Mouse (Mus musculus): ENCODE measurements around the gene Actl10. TPM values are rescaled to one million over a fixed set of nuclear protein-coding genes. Genes with fewer than 3 reads are reported as not detected.

Actl10 gene
- polyA plus RNA-seq, 1 experiment from 2014 or later = 0.20 TPM

GRCm38 (mm10) chr2:154572996-154573395 is 21.4 kb downstream of the Actl10 start:
- H3K4me1 ChIP-seq (ENCODE audit: insufficient read depth, low read length) = peaks cover 28% of the 10 kb centered on the region
- 81% methylated on average over 3 of the region's 3 CpGs for WGBS
- no peak for ATAC-seq (ENCODE audit: low FRiP score, low TSS enrichment)
- no peak overlapping the region for H3K27ac ChIP-seq (ENCODE audit: low read length)
- H3K36me3 ChIP-seq (ENCODE audit: insufficient read depth, low read length) = no peaks in the 10 kb centered on the region
- no peaks in the 10 kb centered on the region for H3K9me3 ChIP-seq (ENCODE audit: low read length)
- no peak overlapping the region for H3K4me2 ChIP-seq (replicated peaks; ENCODE audit: low read depth, low read length)
- no peak overlapping the region for H3K4me3 ChIP-seq (ENCODE audit: low read length)
- H3K9ac ChIP-seq (replicated peaks; ENCODE audit: low read length) = no peak overlapping the region
- H3K27me3 ChIP-seq (ENCODE audit: insufficient read depth, low read length) = no peaks in the 10 kb centered on the region

GRCm38 (mm10) chr2:154574271-154574670 is 22.7 kb downstream of the Actl10 start:
- Histone ChIP-seq H3K27me3 (ENCODE audit: insufficient read depth, low read length) (no peaks in the 10 kb centered on the region), H3K9ac (replicated peaks; ENCODE audit: low read length) (no peak overlapping the region), H3K9me3 (ENCODE audit: low read length) (no peaks in the 10 kb centered on the region), H3K27ac (ENCODE audit: low read length) (no peak overlapping the region), H3K4me3 (ENCODE audit: low read length) (no peak overlapping the region), H3K36me3 (ENCODE audit: insufficient read depth, low read length) (no peaks in the 10 kb centered on the region), H3K4me1 (ENCODE audit: insufficient read depth, low read length) (peaks cover 16% of the 10 kb centered on the region), H3K4me2 (replicated peaks; ENCODE audit: low read depth, low read length) (no peak overlapping the region)
- 57% methylated on average over 7 of the region's 7 CpGs for WGBS
- no peak for ATAC-seq (ENCODE audit: low FRiP score, low TSS enrichment)

GRCm38 (mm10) chr2:154576876-154577743 is 25.5 kb downstream of the Actl10 start:
- Histone ChIP-seq H3K9me3 (ENCODE audit: low read length) (no peaks in the 10 kb centered on the region), H3K27me3 (ENCODE audit: insufficient read depth, low read length) (no peaks in the 10 kb centered on the region), H3K27ac (ENCODE audit: low read length) (no peak overlapping the region), H3K4me1 (ENCODE audit: insufficient read depth, low read length) (peaks cover 5% of the 10 kb centered on the region; the same call in 1 of the 2 replicates), H3K36me3 (ENCODE audit: insufficient read depth, low read length) (no peaks in the 10 kb centered on the region), H3K4me3 (ENCODE audit: low read length) (no peak overlapping the region), H3K4me2 (replicated peaks; ENCODE audit: low read depth, low read length) (no peak overlapping the region), H3K9ac (replicated peaks; ENCODE audit: low read length) (no peak overlapping the region)
- ATAC-seq (ENCODE audit: low FRiP score, low TSS enrichment) = no peak; the same call in 1 of the 2 replicates
- WGBS = 54% methylated on average over 12 of the region's 12 CpGs

DNA sequence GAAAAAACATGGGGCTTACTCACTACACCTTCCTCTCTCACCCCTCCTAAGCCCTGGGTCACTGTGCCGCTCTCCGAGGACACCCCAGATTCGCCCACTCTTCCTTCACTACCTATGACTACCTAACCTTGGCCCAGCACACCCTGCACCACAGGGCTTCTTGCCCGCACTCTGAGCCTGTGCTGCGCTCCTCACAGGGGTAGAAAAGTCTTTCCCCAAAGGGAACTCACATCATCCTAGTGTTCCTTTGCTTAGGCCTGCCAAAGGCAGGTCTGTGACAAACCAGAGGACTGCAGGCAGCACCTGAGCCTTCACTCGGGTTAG is 26.1 kb downstream of the Actl10 start:
- no peak overlapping the region for H3K9ac ChIP-seq (replicated peaks; ENCODE audit: low read length)
- no peak for ATAC-seq (ENCODE audit: low FRiP score, low TSS enrichment)
- H3K4me2 ChIP-seq (replicated peaks; ENCODE audit: low read depth, low read length) = no peak overlapping the region
- no peaks in the 10 kb centered on the region for H3K36me3 ChIP-seq (ENCODE audit: insufficient read depth, low read length)
- H3K4me1 ChIP-seq (ENCODE audit: insufficient read depth, low read length) = peaks cover 5% of the 10 kb centered on the region; the same call in 1 of the 2 replicates
- no peak overlapping the region for H3K4me3 ChIP-seq (ENCODE audit: low read length)
- H3K9me3 ChIP-seq (ENCODE audit: low read length) = no peaks in the 10 kb centered on the region
- H3K27me3 ChIP-seq (ENCODE audit: insufficient read depth, low read length) = no peaks in the 10 kb centered on the region
- H3K27ac ChIP-seq (ENCODE audit: low read length) = no peak overlapping the region
- 88% methylated on average over 6 of the region's 6 CpGs for WGBS

- no peak overlapping the region for H3K9ac ChIP-seq (replicated peaks; ENCODE audit: low read length)
- H3K4me3 ChIP-seq (ENCODE audit: low read length) = no peak overlapping the region
- no peak for ATAC-seq (ENCODE audit: low FRiP score, low TSS enrichment)
- H3K4me2 ChIP-seq (replicated peaks; ENCODE audit: low read depth, low read length) = no peak overlapping the region
- H3K4me1 ChIP-seq (ENCODE audit: insufficient read depth, low read length) = peaks cover 13% of the 10 kb centered on the region
- no peak overlapping the region for H3K27ac ChIP-seq (ENCODE audit: low read length)
- H3K36me3 ChIP-seq (ENCODE audit: insufficient read depth, low read length) = no peaks in the 10 kb centered on the region
- 75% methylated on average over 8 of the region's 8 CpGs for WGBS
- no peaks in the 10 kb centered on the region for H3K9me3 ChIP-seq (ENCODE audit: low read length)
- H3K27me3 ChIP-seq (ENCODE audit: insufficient read depth, low read length) = no peaks in the 10 kb centered on the region
Observed at GRCm38 (mm10) chr2:154580586-154580985, 29.0 kb downstream of the Actl10 start.

GRCm38 (mm10) chr2:154581421-154581820 is 29.8 kb downstream of the Actl10 start:
- H3K27ac ChIP-seq (ENCODE audit: low read length) = no peak overlapping the region
- H3K4me1 ChIP-seq (ENCODE audit: insufficient read depth, low read length) = peaks cover 13% of the 10 kb centered on the region
- H3K4me2 ChIP-seq (replicated peaks; ENCODE audit: low read depth, low read length) = no peak overlapping the region
- WGBS = 100% methylated on average over 1 of the region's 1 CpGs
- ATAC-seq (ENCODE audit: low FRiP score, low TSS enrichment) = no peak
- H3K4me3 ChIP-seq (ENCODE audit: low read length) = no peak overlapping the region
- no peaks in the 10 kb centered on the region for H3K9me3 ChIP-seq (ENCODE audit: low read length)
- no peak overlapping the region for H3K9ac ChIP-seq (replicated peaks; ENCODE audit: low read length)
- H3K36me3 ChIP-seq (ENCODE audit: insufficient read depth, low read length) = peaks cover 1% of the 10 kb centered on the region
- H3K27me3 ChIP-seq (ENCODE audit: insufficient read depth, low read length) = no peaks in the 10 kb centered on the region

DNA sequence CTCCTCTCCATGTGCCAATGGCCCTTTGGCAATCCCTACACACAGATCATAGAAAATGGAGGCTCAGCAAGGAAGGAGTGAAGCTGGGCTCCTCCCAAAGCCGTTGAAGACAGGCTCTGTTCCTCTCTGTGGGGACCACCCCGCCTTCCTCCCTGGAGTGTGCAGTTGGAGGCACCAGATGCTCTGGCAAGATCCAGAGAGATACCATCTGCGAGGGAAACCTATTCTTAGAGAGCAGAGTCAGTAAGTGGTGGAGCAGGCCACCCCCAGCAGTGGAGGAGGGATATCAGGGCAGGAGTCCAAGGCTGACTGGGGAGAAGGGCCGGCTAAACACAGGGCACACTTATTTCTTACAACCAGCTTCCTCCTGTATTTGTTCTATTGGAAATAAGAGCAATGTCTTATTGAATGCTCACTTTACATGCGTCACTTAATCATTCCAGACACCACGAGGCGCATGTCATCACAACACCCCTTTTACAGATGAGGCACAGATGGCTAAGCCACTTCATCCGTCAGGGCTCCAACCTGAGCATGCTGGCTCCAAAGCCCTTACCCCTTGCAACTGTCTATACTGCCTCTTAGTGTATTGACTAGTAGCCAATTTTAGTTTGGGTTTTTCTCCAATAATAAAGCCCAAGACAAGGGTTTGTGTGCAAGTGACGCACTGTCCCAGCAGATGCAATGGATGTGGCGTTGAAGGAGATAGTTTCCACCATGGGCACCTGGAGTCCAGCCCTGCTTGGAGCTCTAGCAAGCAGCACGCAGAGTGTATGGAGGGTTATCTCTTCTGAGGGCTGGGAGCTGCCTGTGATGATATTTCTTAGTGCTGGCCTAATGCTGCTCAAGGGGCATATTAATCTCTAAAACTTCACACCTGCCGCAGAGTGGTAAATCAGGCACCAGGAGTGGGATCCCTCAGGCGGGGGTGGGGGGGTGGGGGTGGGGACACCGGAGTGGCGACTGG is 32.6 kb downstream of the Actl10 start:
- Histone ChIP-seq H3K27ac (ENCODE audit: low read length) (no peak overlapping the region), H3K9ac (replicated peaks; ENCODE audit: low read length) (no peak overlapping the region), H3K4me3 (ENCODE audit: low read length) (no peak overlapping the region), H3K27me3 (ENCODE audit: insufficient read depth, low read length) (no peaks in the 10 kb centered on the region), H3K4me2 (replicated peaks; ENCODE audit: low read depth, low read length) (no peak overlapping the region), H3K9me3 (ENCODE audit: low read length) (no peaks in the 10 kb centered on the region), H3K36me3 (ENCODE audit: insufficient read depth, low read length) (peaks cover 13% of the 10 kb centered on the region), H3K4me1 (ENCODE audit: insufficient read depth, low read length) (peaks cover 7% of the 10 kb centered on the region; the same call in 1 of the 2 replicates)
- 68% methylated on average over 15 of the region's 15 CpGs for WGBS
- ATAC-seq (ENCODE audit: low FRiP score, low TSS enrichment) = no peak

DNA sequence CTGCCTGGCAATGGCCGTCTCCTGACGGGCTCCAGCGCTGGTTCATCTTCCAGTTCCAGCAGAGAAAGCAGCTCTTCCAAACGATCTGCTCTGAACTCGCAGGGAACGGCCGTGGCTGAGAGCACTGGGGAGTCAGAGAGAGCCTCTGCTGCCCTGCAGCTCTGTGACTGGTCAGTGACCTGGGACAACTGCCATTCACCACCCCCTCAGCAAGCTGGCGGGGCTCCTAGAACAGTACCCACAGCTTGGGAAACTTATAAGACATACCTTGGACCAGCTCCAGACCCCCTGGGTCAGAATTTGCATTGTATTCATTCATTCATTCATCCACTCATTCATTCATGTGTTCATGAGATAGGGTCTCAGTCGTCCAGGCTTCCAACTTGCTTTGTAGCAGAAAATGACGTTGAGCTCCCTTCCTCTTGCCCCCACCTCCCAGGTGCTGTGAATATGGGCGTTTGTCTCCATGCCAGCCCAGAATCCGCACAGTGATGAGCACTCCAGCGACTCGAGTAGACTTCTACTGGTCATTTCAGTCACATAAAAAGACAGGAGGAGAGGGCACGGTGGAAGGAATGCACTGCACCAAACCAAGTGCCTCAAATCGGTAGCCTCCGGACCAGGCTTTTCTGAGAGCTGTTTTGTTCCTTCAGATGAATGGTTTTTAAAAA is 33.5 kb downstream of the Actl10 start:
- no peaks in the 10 kb centered on the region for H3K27me3 ChIP-seq (ENCODE audit: insufficient read depth, low read length)
- no peak for ATAC-seq (ENCODE audit: low FRiP score, low TSS enrichment)
- 63% methylated on average over 17 of the region's 17 CpGs for WGBS

DNA sequence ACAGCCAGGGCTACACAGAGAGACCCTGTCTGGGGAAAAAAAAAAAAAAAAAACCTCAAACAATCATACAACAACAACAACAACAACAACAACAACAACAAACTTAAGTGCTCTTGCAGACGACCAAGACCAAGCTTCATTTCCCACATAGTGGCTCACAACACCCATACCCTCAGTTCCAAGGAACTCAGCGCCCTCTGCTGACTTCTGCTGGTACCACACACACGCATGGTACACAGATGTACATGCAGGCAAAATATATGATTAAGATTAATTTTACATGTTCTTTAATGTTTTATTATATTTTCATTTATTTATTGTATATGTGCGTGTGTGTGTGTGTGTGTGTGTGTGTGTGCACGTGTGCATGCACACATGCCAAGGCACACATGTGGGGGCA is 34.8 kb downstream of the Actl10 start:
- H3K9me3 ChIP-seq (ENCODE audit: low read length) = no peaks in the 10 kb centered on the region
- no peak for ATAC-seq (ENCODE audit: low FRiP score, low TSS enrichment)
- peaks cover 13% of the 10 kb centered on the region for H3K36me3 ChIP-seq (ENCODE audit: insufficient read depth, low read length)
- H3K4me1 ChIP-seq (ENCODE audit: insufficient read depth, low read length) = peaks cover 7% of the 10 kb centered on the region; the same call in 1 of the 2 replicates
- H3K27me3 ChIP-seq (ENCODE audit: insufficient read depth, low read length) = no peaks in the 10 kb centered on the region
- H3K27ac ChIP-seq (ENCODE audit: low read length) = no peak overlapping the region
- H3K4me2 ChIP-seq (replicated peaks; ENCODE audit: low read depth, low read length) = no peak overlapping the region
- WGBS = 74% methylated on average over 5 of the region's 5 CpGs
- H3K4me3 ChIP-seq (ENCODE audit: low read length) = no peak overlapping the region
- no peak overlapping the region for H3K9ac ChIP-seq (replicated peaks; ENCODE audit: low read length)

More for the DNA sequence above, 33.5 kb downstream of the Actl10 start:
- Histone ChIP-seq H3K4me1 (ENCODE audit: insufficient read depth, low read length) (peaks cover 7% of the 10 kb centered on the region; the same call in 1 of the 2 replicates), H3K4me3 (ENCODE audit: low read length) (no peak overlapping the region), H3K9me3 (ENCODE audit: low read length) (no peaks in the 10 kb centered on the region), H3K9ac (replicated peaks; ENCODE audit: low read length) (no peak overlapping the region), H3K4me2 (replicated peaks; ENCODE audit: low read depth, low read length) (no peak overlapping the region), H3K36me3 (ENCODE audit: insufficient read depth, low read length) (peaks cover 13% of the 10 kb centered on the region), H3K27ac (ENCODE audit: low read length) (no peak overlapping the region)

Data from kidney, embryonic 16.5 days (tissue).